Mouse (Mus musculus) embryonic facial prominence, embryonic 15.5 days (tissue): ENCODE results near the gene Gm37240. TPM values are rescaled to one million over a fixed set of nuclear protein-coding genes. Genes with fewer than 3 reads are reported as not detected.

Source experiments
- ATAC-seq: fragments of 200-750 bp; cut with Nextera tagmentation; 2 replicates; pipeline ENCODE4 v1.8.0; 2017; ENCODE audit warnings: low read depth, moderate TSS enrichment; ENCODE audit not compliant: insufficient number of reproducible peaks, low FRiP score, low TSS enrichment
- H3K27ac ChIP-seq: fragments of 300-500 bp; sonication (generic); replicated peaks from 2 replicates; pipeline ENCODE4 v1.5.1; 2015; ENCODE audit warnings: mild to moderate bottlenecking, inconsistent platforms
- H3K27me3 ChIP-seq: fragments of 300-500 bp; sonication (generic); 2 replicates; pipeline ENCODE4 v1.6.1; 2015; ENCODE audit warnings: inconsistent platforms
- H3K36me3 ChIP-seq: fragments of 300-500 bp; sonication (generic); 2 replicates; pipeline ENCODE4 v1.6.1; 2015; ENCODE audit warnings: mild to moderate bottlenecking, inconsistent platforms
- H3K4me1 ChIP-seq: fragments of 300-500 bp; sonication (generic); 2 replicates; pipeline ENCODE4 v1.6.1; 2015; ENCODE audit warnings: inconsistent platforms
- H3K4me2 ChIP-seq: fragments of 300-500 bp; sonication (generic); replicated peaks from 2 replicates; pipeline ENCODE4 v1.6.1; 2015; ENCODE audit warnings: mild to moderate bottlenecking, inconsistent platforms
- H3K4me3 ChIP-seq: fragments of 300-500 bp; sonication (generic); replicated peaks from 2 replicates; pipeline ENCODE4 v1.5.1; 2015; ENCODE audit warnings: mild to moderate bottlenecking, inconsistent platforms
- H3K9ac ChIP-seq: fragments of 300-500 bp; sonication (generic); 2 replicates; pipeline ENCODE4 v1.6.1; 2015; ENCODE audit warnings: inconsistent platforms
- H3K9me3 ChIP-seq: fragments of 300-500 bp; sonication (generic); replicated peaks from 2 replicates; pipeline ENCODE4 v1.6.1; 2016; ENCODE audit warnings: inconsistent platforms
- WGBS: fragments of 180-500 bp; shearing (Covaris S2); methylation state at CpG from one replicate; pipeline ENCODE4 v1.1.7; 2015; 5-methylcytosine and 5-hydroxymethylcytosine counted together
- polyA plus RNA-seq: library from polyadenylated mRNA; unstranded; fragments of >200 nt; fragmentation: Nextera tagmentation; extraction: Ambion mirVana; gene quantifications from 2 replicates; pipeline ENCODE4 v1.2.1, GENCODE M21; 2015

Gene Gm37240
- polyA plus RNA-seq, 1 experiment from 2014 or later, result 12.8 TPM

GRCm38 (mm10) chr3:85421403-85421802, 465.9 kb downstream of the Gm37240 start:
- H3K9ac ChIP-seq, result no peak overlapping the region
- 61% methylated on average over 9 of the region's 9 CpGs for WGBS
- H3K27me3 ChIP-seq, result no peaks in the 10 kb centered on the region
- no peak for ATAC-seq
- H3K36me3 ChIP-seq, result no peaks in the 10 kb centered on the region
- no peaks in the 10 kb centered on the region for H3K9me3 ChIP-seq
- H3K27ac ChIP-seq, result no peak overlapping the region
- H3K4me1 ChIP-seq, result no peaks in the 10 kb centered on the region
- no peak overlapping the region for H3K4me3 ChIP-seq
- H3K4me2 ChIP-seq, result no peak overlapping the region

- 75% methylated on average over 4 of the region's 4 CpGs for WGBS
- no peak overlapping the region for H3K9ac ChIP-seq
- no peaks in the 10 kb centered on the region for H3K27me3 ChIP-seq
- no peaks in the 10 kb centered on the region for H3K36me3 ChIP-seq
- ATAC-seq, result no peak
- H3K4me2 ChIP-seq, result no peak overlapping the region
- H3K9me3 ChIP-seq, result no peaks in the 10 kb centered on the region
- no peak overlapping the region for H3K4me3 ChIP-seq
- H3K27ac ChIP-seq, result no peak overlapping the region
- no peaks in the 10 kb centered on the region for H3K4me1 ChIP-seq
Observed at GRCm38 (mm10) chr3:85417663-85418062, 469.7 kb downstream of the Gm37240 start.

- ATAC-seq, result no peak
- Histone ChIP-seq H3K9ac (no peak overlapping the region), H3K4me2 (no peak overlapping the region), H3K27me3 (no peaks in the 10 kb centered on the region), H3K27ac (no peak overlapping the region), H3K4me3 (no peak overlapping the region), H3K36me3 (no peaks in the 10 kb centered on the region), H3K9me3 (0 out of 2 replicates have a peak, but pooled peaks cover 6% of the 10 kb centered on the region), H3K4me1 (no peaks in the 10 kb centered on the region)
Observed at GRCm38 (mm10) chr3:85398841-85399240, 488.5 kb downstream of the Gm37240 start.

- H3K36me3 ChIP-seq, result no peaks in the 10 kb centered on the region
- no peak overlapping the region for H3K27ac ChIP-seq
- H3K4me3 ChIP-seq, result no peak overlapping the region
- 0 out of 2 replicates have a peak, but pooled peaks cover 6% of the 10 kb centered on the region for H3K9me3 ChIP-seq
- WGBS, result 81% methylated on average over 1 of the region's 1 CpGs
- no peak for ATAC-seq
- no peaks in the 10 kb centered on the region for H3K27me3 ChIP-seq
- H3K9ac ChIP-seq, result no peak overlapping the region
- H3K4me2 ChIP-seq, result no peak overlapping the region
- H3K4me1 ChIP-seq, result no peaks in the 10 kb centered on the region
Observed at GRCm38 (mm10) chr3:85398483-85398835, 488.9 kb downstream of the Gm37240 start.

GRCm38 (mm10) chr3:85397816-85398482, 489.4 kb downstream of the Gm37240 start:
- no peaks in the 10 kb centered on the region for H3K36me3 ChIP-seq
- no peak overlapping the region for H3K27ac ChIP-seq
- H3K4me3 ChIP-seq, result no peak overlapping the region
- H3K27me3 ChIP-seq, result no peaks in the 10 kb centered on the region
- no peaks in the 10 kb centered on the region for H3K4me1 ChIP-seq
- no peak overlapping the region for H3K4me2 ChIP-seq
- no peak overlapping the region for H3K9ac ChIP-seq
- ATAC-seq, result no peak
- 0 out of 2 replicates have a peak, but pooled peaks cover 6% of the 10 kb centered on the region for H3K9me3 ChIP-seq

- Histone ChIP-seq H3K4me3 (no peak overlapping the region), H3K27me3 (no peaks in the 10 kb centered on the region), H3K4me2 (no peak overlapping the region), H3K9me3 (0 out of 2 replicates have a peak, but pooled peaks cover 6% of the 10 kb centered on the region), H3K9ac (no peak overlapping the region), H3K36me3 (no peaks in the 10 kb centered on the region), H3K27ac (no peak overlapping the region), H3K4me1 (no peaks in the 10 kb centered on the region)
- no peak for ATAC-seq
- 90% methylated on average over 3 of the region's 3 CpGs for WGBS
Observed at GRCm38 (mm10) chr3:85393395-85393794, 493.9 kb downstream of the Gm37240 start.

GRCm38 (mm10) chr3:85391756-85392155, 495.6 kb downstream of the Gm37240 start:
- WGBS, result 90% methylated on average over 6 of the region's 6 CpGs
- no peaks in the 10 kb centered on the region for H3K27me3 ChIP-seq
- no peaks in the 10 kb centered on the region for H3K4me1 ChIP-seq
- ATAC-seq, result no peak
- H3K9me3 ChIP-seq, result 0 out of 2 replicates have a peak, but pooled peaks cover 6% of the 10 kb centered on the region
- no peak overlapping the region for H3K4me3 ChIP-seq
- H3K9ac ChIP-seq, result no peak overlapping the region
- no peak overlapping the region for H3K27ac ChIP-seq
- no peaks in the 10 kb centered on the region for H3K36me3 ChIP-seq
- H3K4me2 ChIP-seq, result no peak overlapping the region

- 79% methylated on average over 2 of the region's 2 CpGs for WGBS
- ATAC-seq, result no peak
Observed at GRCm38 (mm10) chr3:85391111-85391510, 496.2 kb downstream of the Gm37240 start.

GRCm38 (mm10) chr3:85385371-85385770, 501.9 kb downstream of the Gm37240 start:
- no peak for ATAC-seq
- H3K4me2 ChIP-seq, result no peak overlapping the region
- H3K4me1 ChIP-seq, result no peaks in the 10 kb centered on the region
- no peaks in the 10 kb centered on the region for H3K36me3 ChIP-seq
- no peaks in the 10 kb centered on the region for H3K27me3 ChIP-seq
- H3K9ac ChIP-seq, result no peak overlapping the region
- no peaks in the 10 kb centered on the region for H3K9me3 ChIP-seq
- H3K27ac ChIP-seq, result no peak overlapping the region
- H3K4me3 ChIP-seq, result no peak overlapping the region

More at GRCm38 (mm10) chr3:85391111-85391510, 496.2 kb downstream of the Gm37240 start:
- Histone ChIP-seq H3K36me3 (no peaks in the 10 kb centered on the region), H3K4me1 (no peaks in the 10 kb centered on the region), H3K27me3 (no peaks in the 10 kb centered on the region), H3K4me3 (no peak overlapping the region), H3K4me2 (no peak overlapping the region), H3K9me3 (0 out of 2 replicates have a peak, but pooled peaks cover 5% of the 10 kb centered on the region), H3K27ac (no peak overlapping the region), H3K9ac (no peak overlapping the region)

- H3K27me3 ChIP-seq, result no peaks in the 10 kb centered on the region
- H3K4me1 ChIP-seq, result peaks cover 8% of the 10 kb centered on the region
- ATAC-seq, result no peak
- H3K36me3 ChIP-seq, result no peaks in the 10 kb centered on the region
- H3K4me2 ChIP-seq, result no peak overlapping the region
- no peak overlapping the region for H3K4me3 ChIP-seq
- H3K9me3 ChIP-seq, result no peaks in the 10 kb centered on the region
- no peak overlapping the region for H3K9ac ChIP-seq
- 87% methylated on average over 3 of the region's 3 CpGs for WGBS
- H3K27ac ChIP-seq, result no peak overlapping the region
Observed at GRCm38 (mm10) chr3:85383330-85383729, 504.0 kb downstream of the Gm37240 start.

- 30% methylated on average over 16 of the region's 16 CpGs for WGBS
- peak overlapping the region; percentile 6; the same call in 1 of the 2 replicates for H3K4me2 ChIP-seq
Observed at GRCm38 (mm10) chr3:85378703-85379395, 508.5 kb downstream of the Gm37240 start.

More at GRCm38 (mm10) chr3:85378703-85379395, 508.5 kb downstream of the Gm37240 start:
- Histone ChIP-seq H3K27me3 (no peaks in the 10 kb centered on the region), H3K4me1 (peaks cover 14% of the 10 kb centered on the region), H3K36me3 (no peaks in the 10 kb centered on the region), H3K27ac (no peak overlapping the region), H3K4me3 (no peak overlapping the region), H3K9me3 (no peaks in the 10 kb centered on the region), H3K9ac (no peak overlapping the region)
- no peak for ATAC-seq
